ENCODE assay signal across 16 mouse cellular contexts in genomic region chr13:9261748-9262147, GRCm38 (mm10).
"Had no signal": no experiment of that assay in that cellular context is flagged by ENCODE, and none has a peak within 500 bp of the region (broad histone marks: within the 10 kb centered on the region; RNA-seq: fewer than 3 reads in every experiment).

No protein-coding gene starts in this region.

- H3K4me3 ChIP-seq: kidney, embryonic 15.5 days; left cerebral cortex, adult 2 months; limb, embryonic 10.5 days; liver, embryonic 15.5 days; midbrain, embryonic 13.5 days; neural tube, embryonic 13.5 days had no signal

- H3K4me1 ChIP-seq: limb, embryonic 10.5 days; liver, embryonic 15.5 days; midbrain, embryonic 13.5 days; neural tube, embryonic 13.5 days had no signal

- DNase-seq: kidney, adult 2 months; kidney, postnatal 14 days; lung, adult 2 months; lung, postnatal 10 days; right cerebral cortex, adult 18-20 months; right cerebral cortex, postnatal 25 days; thymus, adult 18-20 months; thymus, postnatal 14 days had no signal

- H3K4me2 ChIP-seq: kidney, embryonic 15.5 days; liver, embryonic 11.5 days; liver, embryonic 15.5 days; midbrain, embryonic 13.5 days; neural tube, embryonic 13.5 days had no signal

- H3K27me3 ChIP-seq: kidney, embryonic 15.5 days; liver, embryonic 15.5 days; midbrain, embryonic 13.5 days; neural tube, embryonic 13.5 days had no signal

- ATAC-seq: midbrain, embryonic 13.5 days had no signal

- H3K27ac ChIP-seq: kidney, embryonic 15.5 days; left cerebral cortex, adult 2 months; limb, embryonic 10.5 days; liver, embryonic 15.5 days; macrophage; midbrain, embryonic 13.5 days; neural tube, embryonic 13.5 days had no signal

- H3K36me3 ChIP-seq: kidney, embryonic 15.5 days; limb, embryonic 10.5 days; liver, embryonic 15.5 days; midbrain, embryonic 13.5 days; neural tube, embryonic 13.5 days had no signal

- H3K9me3 ChIP-seq: kidney, embryonic 15.5 days; limb, embryonic 10.5 days; liver, embryonic 15.5 days; midbrain, embryonic 13.5 days; neural tube, embryonic 13.5 days had no signal

- H3K9ac ChIP-seq: kidney, embryonic 15.5 days; liver, embryonic 15.5 days; midbrain, embryonic 13.5 days; neural tube, embryonic 13.5 days had no signal
